Mouse (Mus musculus) liver, embryonic 16.5 days (tissue): Measurements from ENCODE around the gene Rimklb. TPM values are rescaled to one million over a fixed set of nuclear protein-coding genes. Genes with fewer than 3 reads are reported as not detected.
A peak's percentile ranks its signal among the peaks of the same experiment; 100 is the strongest.
"Not testable (repeated sequence)": the region's sequence is repeated elsewhere in the genome, so short reads cannot be mapped to it uniquely, and the experiment has no call there.

Source experiments
- ATAC-seq: fragments of 200-750 bp; cut with Nextera tagmentation; 2 replicates; pipeline ENCODE4 v1.8.0; 2017; ENCODE audit warnings: low read depth, mild to moderate bottlenecking, moderate number of reproducible peaks, moderate library complexity
- H3K27ac ChIP-seq: fragments of 300-500 bp; sonication (generic); 2 replicates; pipeline ENCODE4 v1.5.1; 2014; ENCODE audit warnings: mild to moderate bottlenecking, low read length
- H3K27me3 ChIP-seq: fragments of 300-500 bp; sonication (generic); 2 replicates; pipeline ENCODE4 v1.6.1; 2014; ENCODE audit warnings: low read depth, low read length, mixed read lengths; ENCODE audit not compliant: control insufficient read depth, insufficient read depth
- H3K36me3 ChIP-seq: fragments of 300-500 bp; sonication (generic); 2 replicates; pipeline ENCODE4 v1.6.1; 2014; ENCODE audit warnings: mild to moderate bottlenecking; ENCODE audit not compliant: control insufficient read depth, insufficient read depth
- H3K4me1 ChIP-seq: fragments of 300-500 bp; sonication (generic); 2 replicates; pipeline ENCODE4 v1.6.1; 2014; ENCODE audit warnings: low read depth, low read length, mixed read lengths; ENCODE audit not compliant: control insufficient read depth
- H3K4me2 ChIP-seq: fragments of 300-500 bp; sonication (generic); 2 replicates; pipeline ENCODE4 v1.6.1; 2014; ENCODE audit warnings: low read depth, low read length, mixed read lengths
- H3K4me3 ChIP-seq: fragments of 300-500 bp; sonication (generic); 2 replicates; pipeline ENCODE4 v1.5.1; 2014; ENCODE audit warnings: low read depth, mild to moderate bottlenecking, low read length
- H3K9ac ChIP-seq: fragments of 300-500 bp; sonication (generic); 2 replicates; pipeline ENCODE4 v1.6.1; 2014; ENCODE audit warnings: low read depth, low read length
- H3K9me3 ChIP-seq: fragments of 300-500 bp; sonication (generic); replicated peaks from 2 replicates; pipeline ENCODE4 v1.6.1; 2016; ENCODE audit warnings: low read length; ENCODE audit not compliant: control insufficient read depth
- WGBS: fragments of 180-500 bp; shearing (Covaris S2); extraction: QIAGEN DNeasy Blood & Tissue Kit; methylation state at CpG from one replicate; pipeline ENCODE4 v1.1.7; 2014; ENCODE audit not compliant: insufficient replicate concordance; 5-methylcytosine and 5-hydroxymethylcytosine counted together
- polyA plus RNA-seq: library from polyadenylated mRNA; unstranded; fragments of >200 nt; fragmentation: Nextera tagmentation; extraction: Ambion mirVana; gene quantifications from 2 replicates; pipeline ENCODE4 v1.2.1, GENCODE M21; 2015

Rimklb gene
- polyA plus RNA-seq, 1 experiment from 2014 or later, result 0.32 TPM

- Histone ChIP-seq H3K4me3 (peak overlapping the region; percentile 40), H3K4me1 (no peaks in the 10 kb centered on the region), H3K27me3 (peaks cover 87% of the 10 kb centered on the region), H3K27ac (no peak overlapping the region), H3K4me2 (peak overlapping the region; percentile 55), H3K9me3 (no peaks in the 10 kb centered on the region), H3K36me3 (no peaks in the 10 kb centered on the region), H3K9ac (no peak overlapping the region)
- ATAC-seq, result no peak
- WGBS, result under 1% methylated on average over 16 of the region's 16 CpGs
These were observed 7.0 kb downstream of the Rimklb start for GRCm38 (mm10) chr6:122491557-122491956.

GRCm38 (mm10) chr6:122490929-122491512, 7.5 kb downstream of the Rimklb start:
- Histone ChIP-seq H3K27me3 (peaks cover 87% of the 10 kb centered on the region), H3K36me3 (no peaks in the 10 kb centered on the region), H3K9ac (no peak overlapping the region), H3K4me3 (peak overlapping the region; percentile 40), H3K4me2 (peak overlapping the region; percentile 55), H3K4me1 (peaks cover 2% of the 10 kb centered on the region; the same call in 1 of the 2 replicates), H3K27ac (no peak overlapping the region), H3K9me3 (no peaks in the 10 kb centered on the region)
- 17% methylated on average over 15 of the region's 15 CpGs for WGBS
- no peak for ATAC-seq

GRCm38 (mm10) chr6:122486297-122487117, 12.1 kb downstream of the Rimklb start:
- Histone ChIP-seq H3K4me1 (peaks cover 2% of the 10 kb centered on the region; the same call in 1 of the 2 replicates), H3K9me3 (no peaks in the 10 kb centered on the region), H3K27ac (no peak overlapping the region), H3K36me3 (no peaks in the 10 kb centered on the region), H3K4me2 (peak overlapping the region; percentile 81), H3K9ac (no peak overlapping the region), H3K4me3 (peak overlapping the region; percentile 61), H3K27me3 (peaks cover 77% of the 10 kb centered on the region)
- no peak for ATAC-seq
- WGBS, result under 1% methylated on average over 55 of the region's 111 CpGs

DNA sequence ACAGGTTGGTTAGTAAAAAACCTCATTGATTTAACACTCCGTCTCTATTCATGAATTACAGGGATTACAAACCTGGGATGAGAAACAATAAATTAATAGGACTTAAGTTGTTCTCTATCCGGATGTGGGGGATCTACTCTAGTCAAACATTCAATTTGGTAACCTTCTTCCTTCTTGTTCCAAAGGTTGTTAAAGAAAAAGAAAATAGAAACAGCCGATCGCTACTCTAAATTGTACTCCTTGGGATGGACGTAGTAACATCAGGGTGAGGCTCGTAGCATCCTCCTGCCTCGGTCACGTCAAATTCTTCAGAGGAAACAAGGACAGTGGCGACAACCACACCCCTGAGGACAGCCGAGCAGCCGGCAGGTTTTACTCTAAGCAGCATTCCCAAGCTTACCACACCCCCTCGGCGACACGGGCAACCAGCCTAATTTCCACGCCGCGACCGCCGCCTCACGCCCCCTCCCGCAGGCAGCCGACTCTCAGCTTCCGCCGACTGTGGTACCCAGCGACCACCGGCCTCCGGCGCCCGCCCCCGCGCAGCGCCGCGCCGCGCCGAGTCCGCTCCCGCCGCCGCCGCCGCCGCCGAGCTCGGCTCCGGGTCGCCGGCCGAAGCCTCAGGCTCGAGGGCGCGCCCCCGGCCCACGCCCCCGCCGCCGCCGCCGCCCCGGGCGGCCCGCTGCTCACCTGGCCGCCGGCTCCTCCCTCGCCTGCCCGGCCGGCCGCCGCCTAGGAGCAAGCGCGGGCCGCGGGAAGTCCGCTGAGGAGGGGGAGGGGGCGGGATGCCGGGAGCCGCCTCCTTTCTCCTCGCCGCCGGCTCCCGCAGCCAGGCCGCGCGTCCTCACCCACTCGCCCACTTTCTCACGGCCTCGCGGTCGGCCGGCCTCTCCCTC, 12.9 kb downstream of the Rimklb start:
- no peak for ATAC-seq
- Histone ChIP-seq H3K9me3 (no peaks in the 10 kb centered on the region), H3K36me3 (no peaks in the 10 kb centered on the region), H3K4me3 (peak overlapping the region; percentile 61), H3K27ac (no peak overlapping the region), H3K4me1 (peaks cover 2% of the 10 kb centered on the region; the same call in 1 of the 2 replicates), H3K4me2 (peak overlapping the region; percentile 81), H3K9ac (no peak overlapping the region), H3K27me3 (peaks cover 70% of the 10 kb centered on the region)
- WGBS, result 2% methylated on average over 44 of the region's 91 CpGs

DNA sequence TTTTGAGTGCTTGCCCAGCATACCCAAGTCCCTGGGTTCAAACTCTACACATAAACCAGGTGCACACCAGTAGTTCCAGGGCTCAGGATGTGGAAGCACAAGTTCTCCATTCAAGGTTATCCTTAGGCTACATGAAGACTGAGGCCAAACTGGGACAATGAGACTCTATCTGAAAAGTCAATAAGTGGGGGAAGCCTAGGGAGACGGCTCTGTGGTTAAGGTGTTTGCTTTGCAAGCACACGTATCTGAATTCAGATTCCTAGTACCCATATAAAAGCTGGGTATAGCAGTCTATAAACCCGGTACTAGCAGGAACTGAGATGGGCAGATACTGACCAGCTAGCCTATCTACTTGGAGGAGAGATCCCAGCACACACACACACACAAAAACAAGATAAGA, 20.5 kb downstream of the Rimklb start:
- no peak overlapping the region for H3K4me3 ChIP-seq
- H3K36me3 ChIP-seq, result no peaks in the 10 kb centered on the region
- H3K27me3 ChIP-seq, result peaks cover 4% of the 10 kb centered on the region
- H3K9ac ChIP-seq, result no peak overlapping the region
- no peaks in the 10 kb centered on the region for H3K4me1 ChIP-seq
- WGBS, result 41% methylated on average over 3 of the region's 3 CpGs
- H3K4me2 ChIP-seq, result no peak overlapping the region
- H3K9me3 ChIP-seq, result no peaks in the 10 kb centered on the region
- no peak for ATAC-seq
- H3K27ac ChIP-seq, result no peak overlapping the region

DNA sequence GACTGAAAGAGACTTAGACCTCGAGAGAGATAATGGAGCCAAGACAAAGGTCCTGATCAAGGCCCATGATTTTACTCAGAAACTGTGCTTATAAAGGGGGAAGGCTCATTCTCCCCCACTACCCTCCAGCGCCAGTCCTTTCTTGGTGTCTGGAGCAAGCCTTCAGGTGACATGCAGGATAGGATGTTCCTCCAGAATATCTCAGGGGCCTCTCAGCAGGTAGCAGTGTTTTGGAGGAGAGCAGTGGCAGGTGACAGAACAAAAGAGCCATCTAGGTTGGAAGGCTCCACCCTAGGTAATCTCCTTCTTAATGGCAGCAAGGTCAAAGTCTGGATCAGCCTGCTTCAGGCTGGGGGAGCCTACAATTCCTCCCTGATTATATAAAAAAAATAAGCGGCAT, 27.1 kb downstream of the Rimklb start:
- H3K27ac ChIP-seq, ATAC-seq, H3K9me3 ChIP-seq, H3K4me2 ChIP-seq, H3K27me3 ChIP-seq, H3K4me1 ChIP-seq, H3K36me3 ChIP-seq, H3K4me3 ChIP-seq, H3K9ac ChIP-seq: not testable (repeated sequence)
- WGBS, result 70% methylated on average over 3 of the region's 3 CpGs

- Histone ChIP-seq H3K27me3 (no peaks in the 10 kb centered on the region), H3K4me1 (no peaks in the 10 kb centered on the region)
These were observed 28.3 kb downstream of the Rimklb start for GRCm38 (mm10) chr6:122470240-122470639.

DNA sequence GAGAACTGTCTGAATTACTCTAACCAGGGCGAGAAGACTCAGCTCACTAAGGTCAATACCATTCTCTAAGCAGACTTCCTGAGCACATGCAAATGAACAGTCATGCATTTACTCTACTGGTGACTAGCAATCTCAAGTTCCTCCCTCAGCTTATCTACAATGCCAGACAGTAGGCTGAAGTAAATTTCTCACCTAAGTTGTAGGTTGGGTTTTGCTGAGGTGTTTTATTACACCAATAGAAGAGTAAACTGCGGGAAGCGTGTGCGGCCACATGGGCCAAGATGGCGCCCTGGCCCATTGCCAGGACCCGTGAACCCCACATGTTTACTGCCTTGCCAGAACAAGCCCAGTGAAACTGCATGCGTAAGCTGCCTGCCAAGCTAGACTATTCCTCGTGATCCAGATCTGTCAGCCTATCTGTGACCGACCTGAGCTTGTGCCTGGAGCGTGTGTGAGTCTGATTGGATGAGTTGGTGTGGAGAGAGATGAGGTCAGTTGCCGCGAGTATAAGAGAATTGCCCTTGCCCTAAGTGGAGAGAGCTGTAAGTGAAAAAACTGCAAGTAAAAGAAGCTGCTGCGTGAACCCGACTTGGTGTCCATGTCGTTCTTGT, 29.4 kb downstream of the Rimklb start:
- no peaks in the 10 kb centered on the region for H3K9me3 ChIP-seq
- no peak overlapping the region for H3K4me2 ChIP-seq
- no peaks in the 10 kb centered on the region for H3K36me3 ChIP-seq
- no peak overlapping the region for H3K27ac ChIP-seq
- no peaks in the 10 kb centered on the region for H3K27me3 ChIP-seq
- no peak overlapping the region for H3K9ac ChIP-seq
- ATAC-seq, result no peak
- 71% methylated on average over 15 of the region's 15 CpGs for WGBS
- no peaks in the 10 kb centered on the region for H3K4me1 ChIP-seq
- no peak overlapping the region for H3K4me3 ChIP-seq

More at GRCm38 (mm10) chr6:122470240-122470639, 28.3 kb downstream of the Rimklb start:
- no peak overlapping the region for H3K4me2 ChIP-seq
- no peak overlapping the region for H3K9ac ChIP-seq
- H3K36me3 ChIP-seq, result no peaks in the 10 kb centered on the region
- no peak overlapping the region for H3K4me3 ChIP-seq
- no peaks in the 10 kb centered on the region for H3K9me3 ChIP-seq
- no peak for ATAC-seq
- no peak overlapping the region for H3K27ac ChIP-seq
- WGBS, result 25% methylated on average over 2 of the region's 2 CpGs
